Mouse (Mus musculus) liver, postnatal 0 days (tissue): ENCODE measurements at regions not wholly inside any gene's neighbourhood (a gene's known extent, or its start where the extent isn't known, plus 50 kb on each side); places are given as distances from the start of the nearest gene placed in this dataset.

Experiments
- CTCF ChIP-seq: sonication (generic); IDR thresholded peaks from 2 replicates; pipeline ENCODE4 v1.5.1; 2016; ENCODE audit warnings: antibody characterized with exemption, low read depth
- EP300 ChIP-seq: IDR thresholded peaks from 2 replicates; pipeline ENCODE4 v1.6.1; 2016; ENCODE audit warnings: antibody characterized with exemption, low read depth, mild to moderate bottlenecking

- TF ChIP-seq CTCF (no peak), EP300 (no peak)
Observed at GRCm38 (mm10) chr13:101216421-101216820, 383.2 kb upstream of the Slc30a5 start.
